Mouse (Mus musculus): ENCODE measurements around the gene Itga5.

Itga5 gene

GRCm38 (mm10) chr15:103335488-103336235, 30.9 kb downstream of the Itga5 start:
- TF ChIP-seq GATA4 (IDR thresholded peaks at IDR 0.05; ENCODE audit: insufficient replicate concordance, low read length), result no peak

DNA sequence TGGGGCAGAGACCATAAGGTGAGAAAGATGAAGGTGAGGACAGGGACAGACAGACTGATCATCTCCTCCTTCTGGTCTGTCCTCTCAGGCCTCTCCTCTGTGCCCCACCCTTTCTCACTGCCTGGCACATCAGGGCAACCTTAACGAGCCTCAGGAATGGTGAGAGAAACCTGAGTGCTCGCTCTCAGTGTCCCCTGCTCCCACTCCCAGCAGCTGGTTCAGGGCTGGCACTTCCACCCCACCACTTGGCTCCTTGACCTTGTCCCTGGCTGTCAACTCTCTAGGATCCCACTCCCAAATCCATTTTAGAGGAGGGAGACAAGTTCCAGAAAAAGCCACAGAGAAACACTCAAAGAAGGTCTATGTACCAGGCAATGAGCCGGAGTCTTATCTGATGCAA, 31.5 kb downstream of the Itga5 start:
- no peak for TF ChIP-seq GATA4 (IDR thresholded peaks at IDR 0.05; ENCODE audit: insufficient replicate concordance, low read length)

DNA sequence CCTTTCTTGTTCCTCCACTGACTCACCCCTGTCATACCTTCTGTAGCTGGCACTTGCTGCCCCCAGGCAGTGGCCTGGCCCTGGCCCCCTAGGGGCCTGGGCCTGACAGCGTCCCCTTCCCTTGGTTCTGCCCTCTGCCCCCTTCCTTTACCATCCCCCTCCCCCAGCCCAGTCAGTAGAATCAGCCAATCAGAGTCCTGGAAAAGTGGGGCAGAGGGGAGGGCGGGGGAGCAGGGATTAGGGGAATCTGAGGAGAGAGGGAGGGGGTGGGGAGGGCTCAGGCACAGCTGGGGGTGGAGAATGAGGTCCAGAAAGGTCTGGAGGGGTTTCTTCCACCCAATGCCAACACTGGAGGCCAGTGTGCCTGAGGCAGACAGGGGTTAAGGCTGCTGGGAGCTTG, 32.4 kb downstream of the Itga5 start:
- no peak for TF ChIP-seq GATA4 (IDR thresholded peaks at IDR 0.05; ENCODE audit: insufficient replicate concordance, low read length)

- TF ChIP-seq GATA4 (IDR thresholded peaks at IDR 0.05; ENCODE audit: insufficient replicate concordance, low read length), result no peak
Observed at GRCm38 (mm10) chr15:103333738-103334137, 32.8 kb downstream of the Itga5 start.

DNA sequence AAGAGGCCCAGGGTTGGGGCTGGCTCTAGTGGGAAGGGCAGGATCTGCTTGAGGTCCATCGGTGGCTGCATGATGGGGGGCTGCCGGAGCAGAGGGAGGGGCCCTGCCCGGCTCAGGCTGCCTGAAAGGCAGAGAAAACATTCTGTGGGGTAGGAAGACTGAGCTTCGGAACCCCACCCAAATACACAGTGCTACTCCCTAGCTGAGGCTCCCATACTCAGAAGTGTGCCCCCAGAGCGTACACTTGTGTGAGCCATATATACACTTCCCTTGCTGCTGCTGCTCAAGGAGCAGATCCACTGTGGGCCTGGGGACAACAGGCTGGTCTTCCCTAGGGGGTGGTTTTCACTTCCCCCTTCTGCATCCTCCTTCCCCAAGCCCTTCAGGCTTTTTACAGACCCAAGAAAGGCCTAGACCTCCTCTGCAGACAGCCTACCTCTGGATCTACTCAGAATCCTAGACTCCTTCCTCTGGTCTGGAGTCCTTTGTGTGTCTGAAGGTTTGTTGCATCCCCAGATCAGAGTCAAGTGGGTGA, 33.4 kb downstream of the Itga5 start:
- no peak for TF ChIP-seq GATA4 (IDR thresholded peaks at IDR 0.05; ENCODE audit: insufficient replicate concordance, low read length)

DNA sequence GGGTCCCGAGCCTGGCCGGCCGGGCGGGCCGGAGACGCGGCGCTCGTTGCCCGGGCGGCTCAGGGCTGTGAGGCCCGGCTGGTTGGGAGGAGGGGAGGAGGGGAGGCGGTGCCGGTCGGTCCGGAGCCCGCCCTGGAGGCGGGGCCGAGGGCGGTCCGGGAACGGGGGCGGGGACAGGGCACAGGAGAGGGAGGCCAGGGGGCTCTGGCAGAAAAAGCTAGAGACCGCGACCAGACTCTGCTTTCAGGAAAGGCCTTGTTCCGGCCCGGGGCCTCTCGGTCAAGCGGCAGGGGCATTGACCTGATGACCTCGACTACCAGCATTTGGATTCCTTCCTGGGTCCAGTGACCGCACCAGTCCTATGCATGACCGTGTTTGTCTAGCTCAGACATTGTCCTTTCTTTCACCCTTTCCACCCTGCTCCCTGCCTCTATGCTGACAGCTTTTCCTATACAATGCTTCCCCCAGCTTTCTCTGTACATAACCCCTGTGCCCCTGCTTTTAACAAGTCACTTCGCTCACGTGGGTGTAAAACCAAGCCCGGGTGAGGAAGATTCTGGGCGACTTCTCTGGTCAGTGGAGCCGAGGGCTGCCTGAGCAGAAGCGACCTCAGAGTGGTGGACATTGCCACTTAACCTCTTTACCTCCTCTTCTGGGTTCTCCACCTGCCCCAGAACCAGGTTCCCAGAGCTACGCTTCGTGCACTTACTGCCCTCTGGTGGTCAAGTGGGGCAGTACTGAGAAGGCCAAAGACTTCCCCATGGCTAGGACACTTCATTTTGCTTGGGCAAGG, 42.9 kb downstream of the Itga5 start:
- no peak for TF ChIP-seq GATA4 (IDR thresholded peaks at IDR 0.05; ENCODE audit: insufficient replicate concordance, low read length)

DNA sequence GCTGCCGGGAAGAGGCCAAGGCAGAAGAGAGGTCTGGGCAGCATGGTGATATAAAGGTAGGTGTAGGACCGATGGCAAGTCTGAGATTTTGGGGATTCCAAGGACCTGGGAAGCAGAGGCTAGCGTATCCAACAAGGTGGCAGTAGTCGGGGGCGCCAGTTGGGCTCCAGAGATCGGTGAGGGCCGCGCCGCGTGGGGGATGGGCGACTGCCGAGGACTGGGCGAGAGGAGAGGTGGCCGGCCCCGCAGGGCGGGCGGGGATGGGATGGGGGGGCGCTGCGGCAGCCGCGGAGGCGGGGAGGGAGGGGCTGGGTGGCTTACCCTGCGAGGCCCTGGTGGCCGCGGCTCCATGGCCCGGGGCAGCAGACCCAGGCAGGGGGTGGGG, 43.5 kb downstream of the Itga5 start:
- TF ChIP-seq GATA4 (IDR thresholded peaks at IDR 0.05; ENCODE audit: insufficient replicate concordance, low read length), result no peak

DNA sequence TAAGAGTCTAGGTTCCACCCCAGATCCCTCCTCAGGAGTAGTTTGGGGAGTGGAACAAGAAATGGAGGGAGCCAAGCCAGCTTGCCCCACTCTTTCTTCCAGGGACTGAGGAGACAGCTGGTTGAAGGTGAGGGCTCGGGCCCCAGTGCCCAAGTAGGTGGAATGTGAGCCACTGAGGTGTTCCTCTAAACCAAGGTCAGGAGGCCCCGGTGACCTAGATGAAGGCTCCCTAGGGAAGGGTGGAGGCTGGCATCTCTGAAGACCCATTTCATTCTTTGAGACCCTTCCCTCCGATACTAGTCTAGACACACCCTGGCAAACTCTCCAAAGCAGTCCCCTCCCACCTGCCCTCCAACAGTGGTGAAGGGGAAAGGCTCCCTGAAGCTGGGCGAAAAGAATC, 44.2 kb downstream of the Itga5 start:
- no peak for TF ChIP-seq GATA4 (IDR thresholded peaks at IDR 0.05; ENCODE audit: insufficient replicate concordance, low read length)

GRCm38 (mm10) chr15:103321076-103321475, 45.5 kb downstream of the Itga5 start:
- TF ChIP-seq GATA4 (IDR thresholded peaks at IDR 0.05; ENCODE audit: insufficient replicate concordance, low read length), result no peak

- no peak for TF ChIP-seq GATA4 (IDR thresholded peaks at IDR 0.05; ENCODE audit: insufficient replicate concordance, low read length)
Observed at GRCm38 (mm10) chr15:103318201-103318816, 48.3 kb downstream of the Itga5 start.

DNA sequence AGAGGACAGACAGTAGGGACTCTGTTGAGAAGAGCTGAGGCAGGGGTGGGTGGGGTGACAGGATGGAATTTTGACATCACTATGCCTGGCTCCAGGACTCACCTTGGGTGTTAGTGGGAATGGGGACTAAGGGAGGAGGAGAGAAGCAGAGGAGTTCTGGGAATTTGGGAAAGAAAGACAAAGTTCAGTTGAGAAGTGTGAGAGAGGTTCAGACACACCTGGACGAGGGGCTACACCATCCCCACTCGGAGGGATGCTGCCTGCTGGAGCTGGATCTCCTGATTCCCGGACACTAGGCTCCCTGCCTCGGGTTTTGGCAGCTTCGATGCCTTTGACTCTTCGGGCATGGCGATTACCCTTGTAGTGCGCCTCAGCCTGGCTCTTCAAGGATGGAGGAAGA, 48.8 kb downstream of the Itga5 start:
- TF ChIP-seq GATA4 (IDR thresholded peaks at IDR 0.05; ENCODE audit: insufficient replicate concordance, low read length), result no peak

- no peak for TF ChIP-seq GATA4 (IDR thresholded peaks at IDR 0.05; ENCODE audit: insufficient replicate concordance, low read length)
Observed at GRCm38 (mm10) chr15:103317120-103317519, 49.4 kb downstream of the Itga5 start.

DNA sequence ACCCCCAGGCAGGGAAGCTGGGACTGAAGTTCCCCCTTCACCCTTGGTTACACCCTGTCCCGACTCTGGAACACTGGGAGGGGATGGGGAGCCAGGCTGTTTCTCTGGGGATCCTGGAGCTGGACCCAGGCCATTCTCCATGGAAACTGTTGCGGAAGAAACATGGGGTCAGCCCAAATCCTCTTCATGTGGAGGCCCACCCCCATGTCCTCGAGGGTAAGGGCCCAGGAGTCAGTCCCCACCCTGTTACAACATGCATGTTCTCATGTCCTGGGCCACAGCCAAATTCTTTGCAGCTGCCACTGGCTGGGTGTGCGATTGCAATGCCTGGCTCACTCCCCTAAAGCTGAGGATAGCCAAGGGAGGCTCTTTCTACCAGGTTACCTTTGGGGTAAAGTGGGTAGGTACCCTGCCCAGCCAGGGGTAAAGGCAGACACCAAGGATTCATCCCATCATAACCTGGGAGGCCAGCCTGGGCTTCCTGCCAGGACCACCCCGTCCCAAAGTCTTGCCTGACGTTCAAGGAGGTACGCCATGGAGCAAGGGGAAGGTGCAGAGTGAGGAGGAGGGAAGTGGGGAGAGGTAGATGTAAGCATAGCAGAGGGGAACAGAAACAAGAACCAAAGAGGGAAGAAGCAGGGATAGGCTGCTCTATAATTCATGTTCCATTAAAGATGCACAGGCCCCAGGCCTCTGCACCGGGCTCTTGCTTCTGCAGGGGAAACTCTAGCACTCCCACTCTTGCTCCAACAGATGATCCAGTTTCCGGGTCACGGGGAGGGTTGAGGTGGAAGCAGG, 50.4 kb downstream of the Itga5 start:
- no peak for TF ChIP-seq GATA4 (IDR thresholded peaks at IDR 0.05; ENCODE audit: insufficient replicate concordance, low read length)

DNA sequence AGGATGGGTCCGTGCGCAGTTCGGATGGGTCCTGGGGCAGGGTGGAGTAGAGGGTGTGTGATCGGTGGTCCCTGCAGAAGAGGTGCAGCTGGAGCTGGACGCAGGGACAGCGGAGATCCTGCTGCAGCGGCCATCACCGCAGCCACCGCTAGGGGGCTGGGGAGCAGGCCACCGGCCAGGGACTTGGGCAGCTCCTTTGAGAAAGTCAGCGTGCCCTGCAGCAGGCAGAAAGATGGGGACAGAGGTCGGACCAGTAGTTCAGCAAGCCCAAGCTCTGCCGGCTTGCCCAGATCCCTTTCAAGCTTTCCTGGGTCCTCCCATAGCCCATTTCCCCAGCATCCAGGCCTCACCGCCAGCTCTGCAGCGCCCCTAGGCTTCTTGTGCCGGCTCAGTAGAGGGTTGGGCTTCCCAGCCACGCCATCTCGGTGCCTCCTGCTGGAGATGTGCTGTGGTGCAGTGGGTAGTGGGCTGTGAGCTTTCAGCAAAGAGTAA, 51.5 kb downstream of the Itga5 start:
- TF ChIP-seq GATA4 (IDR thresholded peaks at IDR 0.05; ENCODE audit: insufficient replicate concordance, low read length), result no peak

- TF ChIP-seq GATA4 (IDR thresholded peaks at IDR 0.05; ENCODE audit: insufficient replicate concordance, low read length), result no peak
Observed at GRCm38 (mm10) chr15:103314181-103314580, 52.4 kb downstream of the Itga5 start.

Measured in liver, adult (tissue).